8 mouse cellular contexts compared by ENCODE assay signal in genomic region chr17:56831111-56831816, GRCm38 (mm10). TPM values are rescaled to one million over a fixed set of nuclear protein-coding genes. Genes with fewer than 3 reads are reported as not detected.
A peak's percentile ranks its signal among the peaks of the same experiment; 100 is the strongest.
DNase-seq lines count a peak whose midpoint lies in the region; ATAC-seq and TF ChIP-seq lines count a peak whose summit lies in the region.

No protein-coding gene starts in this region.

- peak; percentile 98 for ATAC-seq in embryonic facial prominence, embryonic 13.5 days (ENCODE audit: insufficient number of reproducible peaks, insufficient read depth, low FRiP score, low TSS enrichment, low read depth)
- ATAC-seq in limb, embryonic 13.5 days (ENCODE audit: low FRiP score, low read depth), result peak; percentile 98
- peak; percentile 98 for ATAC-seq in midbrain, embryonic 16.5 days

- no peak for TF ChIP-seq EP300 in heart, adult 2 months (IDR thresholded peaks at IDR 0.05; ENCODE audit: insufficient read depth, low read depth, low read length)

- H3K9ac ChIP-seq in embryonic facial prominence, embryonic 13.5 days, result peak overlapping the region; percentile 61
- 0 out of 2 replicates have a peak overlapping the region, but pooled peaks have one; percentile 9 for H3K9ac ChIP-seq in heart, adult 2 months (ENCODE audit: low read depth, low read length)
- H3K9ac ChIP-seq in limb, embryonic 13.5 days, result 0 out of 2 replicates have a peak overlapping the region, but pooled peaks have one; percentile 40
- H3K9ac ChIP-seq in midbrain, embryonic 16.5 days (ENCODE audit: low read depth, low read length), result 0 out of 2 replicates have a peak overlapping the region, but pooled peaks have one; percentile 25

- no peaks in the 10 kb centered on the region for H3K36me3 ChIP-seq in embryonic facial prominence, embryonic 13.5 days
- no peaks in the 10 kb centered on the region for H3K36me3 ChIP-seq in heart, adult 2 months (ENCODE audit: control insufficient read depth, insufficient read depth, low read length)
- no peaks in the 10 kb centered on the region for H3K36me3 ChIP-seq in limb, embryonic 13.5 days
- no peaks in the 10 kb centered on the region for H3K36me3 ChIP-seq in midbrain, embryonic 16.5 days (ENCODE audit: control insufficient read depth, insufficient read depth, low read length)

- H3K79me2 ChIP-seq in heart, adult 2 months (replicated peaks; ENCODE audit: control insufficient read depth, insufficient read depth, low read length), result no peaks in the 10 kb centered on the region

- WGBS in embryonic facial prominence, embryonic 13.5 days, result under 1% methylated on average over 42 of the region's 42 CpGs
- under 1% methylated on average over 42 of the region's 42 CpGs for WGBS in heart, adult 2 months
- 0% methylated on average over 42 of the region's 42 CpGs for WGBS in limb, embryonic 13.5 days
- under 1% methylated on average over 41 of the region's 42 CpGs for WGBS in midbrain, embryonic 16.5 days

- peak overlapping the region; percentile 86 for H3K4me2 ChIP-seq in embryonic facial prominence, embryonic 13.5 days
- H3K4me2 ChIP-seq in limb, embryonic 13.5 days (replicated peaks), result peak overlapping the region; percentile 86
- peak overlapping the region; percentile 88 for H3K4me2 ChIP-seq in midbrain, embryonic 16.5 days (ENCODE audit: low read length)

- H3K4me3 ChIP-seq in embryonic facial prominence, embryonic 13.5 days, result peak overlapping the region; percentile 64
- H3K4me3 ChIP-seq in heart, adult 2 months, result peak overlapping the region; percentile 46
- H3K4me3 ChIP-seq in limb, embryonic 13.5 days, result peak overlapping the region; percentile 65
- peak overlapping the region; percentile 66 for H3K4me3 ChIP-seq in midbrain, embryonic 16.5 days (ENCODE audit: low read depth, low read length)

- H3K27me3 ChIP-seq in embryonic facial prominence, embryonic 13.5 days, result peaks cover 33% of the 10 kb centered on the region
- H3K27me3 ChIP-seq in heart, adult 2 months (ENCODE audit: control insufficient read depth, insufficient read depth, low read length), result no peaks in the 10 kb centered on the region
- peaks cover 33% of the 10 kb centered on the region for H3K27me3 ChIP-seq in limb, embryonic 13.5 days
- H3K27me3 ChIP-seq in midbrain, embryonic 16.5 days (ENCODE audit: control insufficient read depth, insufficient read depth, low read depth, low read length), result peaks cover 6% of the 10 kb centered on the region

- H3K27ac ChIP-seq in embryonic facial prominence, embryonic 13.5 days, result no peak overlapping the region
- H3K27ac ChIP-seq in heart, adult 2 months, result no peak overlapping the region
- no peak overlapping the region for H3K27ac ChIP-seq in limb, embryonic 13.5 days
- H3K27ac ChIP-seq in midbrain, embryonic 16.5 days (ENCODE audit: low read length), result no peak overlapping the region

- intact Hi-C loops in heart, adult 2 months (cut with DNase I), result loop anchor here (2.0 to 5.0 kb wide), 5 partner anchors 16 to 226 kb away; partner anchors contain the start of genes Crb3, Mllt1, Ndufa11 and Slc25a23

- TF ChIP-seq CTCF in heart, adult 2 months (IDR thresholded peaks at IDR 0.05), result peak; percentile 72

- H3K9me3 ChIP-seq in embryonic facial prominence, embryonic 13.5 days, result no peaks in the 10 kb centered on the region
- H3K9me3 ChIP-seq in limb, embryonic 13.5 days, result no peaks in the 10 kb centered on the region
- H3K9me3 ChIP-seq in midbrain, embryonic 16.5 days (replicated peaks; ENCODE audit: control insufficient read depth, low read length, poor library complexity, severe bottlenecking), result no peaks in the 10 kb centered on the region

- H3K4me1 ChIP-seq in embryonic facial prominence, embryonic 13.5 days, result peaks cover 16% of the 10 kb centered on the region
- H3K4me1 ChIP-seq in heart, adult 2 months (ENCODE audit: control insufficient read depth, insufficient read depth, low read length), result no peaks in the 10 kb centered on the region
- peaks cover 16% of the 10 kb centered on the region for H3K4me1 ChIP-seq in limb, embryonic 13.5 days
- H3K4me1 ChIP-seq in midbrain, embryonic 16.5 days (ENCODE audit: control insufficient read depth, insufficient read depth, low read length), result peaks cover 15% of the 10 kb centered on the region

- peak; percentile 96 for DNase-seq in 3134 (ENCODE audit: extremely low read depth, insufficient read length, low spot score)
- peak; percentile 99 for DNase-seq in adrenal gland, postnatal 36 days
- DNase-seq in heart, adult 2 months, result peak; percentile 99
- DNase-seq in kidney, adult 8-10 months, result peak; percentile 98 to 99
- peak; percentile 97 to 99 for DNase-seq in spleen, postnatal 10 days (ENCODE audit: low spot score in 2 of 2)

- 0 out of 2 replicates have a peak, but pooled peaks have one; percentile 20 for TF ChIP-seq POLR2A in heart, adult 2 months (IDR thresholded peaks at IDR 0.05; ENCODE audit: insufficient read depth, low read depth, low read length)

RNA-seq across cellular contexts. Expression of gene Rfx2, which starts 0.5 kb away (rescaled TPM):
- 1 to 10 TPM; 4.4 to 5.3 TPM for total RNA-seq in adrenal gland, postnatal 36 days (2021)
- polyA plus RNA-seq in embryonic facial prominence, embryonic 13.5 days (2015; fragmentation: Nextera tagmentation; extraction: Ambion mirVana), result 4.5 and 5.2 TPM in 2 replicates
- 1 to 10 TPM; 2.8 to 3.0 TPM for total RNA-seq in heart, adult 2 months (2021)
- 5.1 and 6.0 TPM in 2 replicates for polyA plus RNA-seq in heart, adult 2 months (2012; rRNA removed)
- 4.5 and 4.9 TPM in 2 replicates for polyA plus RNA-seq in limb, embryonic 13.5 days (2015; fragmentation: Nextera tagmentation; extraction: Ambion mirVana)
- polyA plus RNA-seq in midbrain, embryonic 16.5 days (2015; fragmentation: Nextera tagmentation; extraction: Ambion mirVana), result 3.9 and 4.8 TPM in 2 replicates

RNA-seq across cellular contexts. Expression of gene Acsbg2, which starts 43.0 kb away (rescaled TPM):
- total RNA-seq in adrenal gland, postnatal 36 days (2021), result under 1 TPM; 0.30 to 0.53 TPM
- not detected in 2 replicates for polyA plus RNA-seq in embryonic facial prominence, embryonic 13.5 days (2015; fragmentation: Nextera tagmentation; extraction: Ambion mirVana)
- not detected for total RNA-seq in heart, adult 2 months (2021)
- polyA plus RNA-seq in heart, adult 2 months (2012; rRNA removed), result 0.04 and 0.09 TPM in 2 replicates
- polyA plus RNA-seq in limb, embryonic 13.5 days (2015; fragmentation: Nextera tagmentation; extraction: Ambion mirVana), result not detected in 2 replicates
- not detected in 2 replicates for polyA plus RNA-seq in midbrain, embryonic 16.5 days (2015; fragmentation: Nextera tagmentation; extraction: Ambion mirVana)

RNA-seq across cellular contexts. Expression of gene 1700061G19Rik, which starts 44.0 kb away (rescaled TPM):
- 10 to 100 TPM in 1 of 2 experiments, 1 to 10 TPM in 1; 4.8 to 12.3 TPM for total RNA-seq in adrenal gland, postnatal 36 days (2021)
- polyA plus RNA-seq in embryonic facial prominence, embryonic 13.5 days (2015; fragmentation: Nextera tagmentation; extraction: Ambion mirVana), result 0.34 and 0.42 TPM in 2 replicates
- not detected for total RNA-seq in heart, adult 2 months (2021)
- 0.04 TPM in 1 of 2 replicates, not detected in the other for polyA plus RNA-seq in heart, adult 2 months (2012; rRNA removed)
- 0.29 and 0.47 TPM in 2 replicates for polyA plus RNA-seq in limb, embryonic 13.5 days (2015; fragmentation: Nextera tagmentation; extraction: Ambion mirVana)
- 0.57 and 0.63 TPM in 2 replicates for polyA plus RNA-seq in midbrain, embryonic 16.5 days (2015; fragmentation: Nextera tagmentation; extraction: Ambion mirVana)

Comparison
In these comparisons a context has a peak if more than half of its experiments do, and no peak if none do; other contexts are left out.
1. H3K9ac ChIP-seq: peak in every context shown above with its lines; median percentile 61 in embryonic facial prominence, embryonic 13.5 days; 40 in limb, embryonic 13.5 days; 25 in midbrain, embryonic 16.5 days; 9 in heart, adult 2 months.